Mouse (Mus musculus): ENCODE data around the gene Gna13. TPM values are rescaled to one million over a fixed set of nuclear protein-coding genes. Genes with fewer than 3 reads are reported as not detected.
A peak's percentile ranks its signal among the peaks of the same experiment; 100 is the strongest.
"Not testable (repeated sequence)": the region's sequence is repeated elsewhere in the genome, so short reads cannot be mapped to it uniquely, and the experiment has no call there.

Gna13 gene
- polyA plus RNA-seq, 1 experiment from 2014 or later = 20.5 TPM

DNA sequence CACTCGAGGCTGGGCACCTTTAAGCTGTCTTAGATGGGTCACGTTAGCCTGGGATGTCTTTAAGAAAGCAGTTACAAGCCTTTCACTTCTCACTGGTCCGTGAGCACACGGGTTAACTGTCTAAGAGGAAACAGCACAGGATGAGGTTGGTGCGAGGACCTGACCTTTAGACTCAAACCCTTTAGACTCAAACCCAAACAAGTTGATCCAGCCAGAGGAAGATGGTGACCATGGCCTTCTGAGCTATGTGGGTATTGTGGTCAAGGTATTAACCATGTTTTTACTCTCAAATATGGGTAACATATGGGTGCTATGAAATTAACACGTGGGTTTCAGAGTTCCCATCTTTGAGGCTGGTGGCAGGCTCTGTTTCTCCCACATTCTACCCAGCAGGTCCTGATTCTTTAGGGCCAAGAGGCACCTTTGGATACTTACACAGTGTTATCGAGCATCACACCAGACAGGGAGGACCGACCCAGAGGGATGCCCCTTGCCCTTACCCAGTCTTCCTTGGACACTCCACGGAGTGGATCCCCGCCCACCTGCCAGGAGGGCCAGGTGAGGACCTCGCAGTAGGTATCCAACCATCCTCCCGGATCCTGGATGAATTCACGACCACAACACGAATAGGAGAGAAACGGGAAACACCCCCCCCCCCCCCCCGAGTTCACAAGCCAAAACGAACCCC lies 31.8 kb upstream of the Gna13 start:
- Histone ChIP-seq H3K9me3 (replicated peaks; ENCODE audit: control insufficient read depth, low read length, poor library complexity, severe bottlenecking) (no peaks in the 10 kb centered on the region), H3K4me2 (ENCODE audit: low read length) (peak overlapping the region; percentile 39), H3K36me3 (ENCODE audit: control insufficient read depth, insufficient read depth, low read length) (no peaks in the 10 kb centered on the region), H3K27me3 (ENCODE audit: control insufficient read depth, insufficient read depth, low read depth, low read length) (no peaks in the 10 kb centered on the region), H3K27ac (ENCODE audit: low read length) (no peak overlapping the region), H3K4me3 (ENCODE audit: low read depth, low read length) (no peak overlapping the region), H3K4me1 (ENCODE audit: control insufficient read depth, insufficient read depth, low read length) (peaks cover 4% of the 10 kb centered on the region), H3K9ac (ENCODE audit: low read depth, low read length) (no peak overlapping the region)
- WGBS = 35% methylated on average over 17 of the region's 17 CpGs
- peak; percentile 32; the same call in 1 of the 2 replicates for ATAC-seq

DNA sequence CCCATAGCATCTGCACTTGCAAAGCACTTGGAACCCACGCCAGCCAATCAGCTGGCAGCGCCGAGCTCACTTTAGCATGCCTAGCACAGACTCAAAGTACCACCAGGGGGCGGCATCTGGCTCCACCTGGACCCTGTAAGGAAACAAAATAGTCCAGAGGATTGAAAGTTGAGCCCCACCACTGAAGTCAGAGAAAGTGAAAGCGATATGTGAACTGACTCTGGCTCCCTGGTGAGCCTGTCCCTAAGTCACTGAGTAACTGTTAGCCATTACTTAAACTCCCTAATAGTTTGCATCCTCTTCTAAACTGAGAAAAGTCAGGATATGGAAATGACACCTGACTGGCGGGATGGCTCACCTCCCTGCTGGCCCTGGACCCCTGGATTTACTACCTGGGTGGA lies 31.2 kb upstream of the Gna13 start:
- no peak overlapping the region for H3K4me3 ChIP-seq (ENCODE audit: low read depth, low read length)

DNA sequence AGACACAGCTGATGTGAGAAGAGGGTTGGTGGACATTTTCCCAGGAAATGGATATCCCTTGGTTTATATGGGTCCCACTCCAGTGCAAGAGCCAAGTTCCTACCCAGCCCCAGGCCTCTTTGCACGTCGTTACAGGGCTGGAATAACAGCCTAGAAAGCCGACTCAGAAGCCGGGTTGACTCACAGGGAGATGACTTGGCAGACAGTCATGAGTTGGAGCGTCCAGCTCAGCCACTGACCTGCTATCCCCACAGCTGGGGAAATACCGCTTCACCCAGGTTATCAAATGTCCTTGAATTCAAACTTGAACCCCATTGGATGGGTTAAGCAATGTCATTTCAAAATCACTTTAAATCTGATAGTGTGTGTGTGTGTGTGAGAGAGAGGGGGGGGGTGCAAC lies 29.9 kb upstream of the Gna13 start:
- Histone ChIP-seq H3K9me3 (replicated peaks; ENCODE audit: control insufficient read depth, low read length, poor library complexity, severe bottlenecking) (no peaks in the 10 kb centered on the region), H3K27ac (ENCODE audit: low read length) (no peak overlapping the region), H3K9ac (ENCODE audit: low read depth, low read length) (no peak overlapping the region), H3K4me3 (ENCODE audit: low read depth, low read length) (no peak overlapping the region), H3K36me3 (ENCODE audit: control insufficient read depth, insufficient read depth, low read length) (no peaks in the 10 kb centered on the region), H3K4me2 (ENCODE audit: low read length) (no peak overlapping the region), H3K27me3 (ENCODE audit: control insufficient read depth, insufficient read depth, low read depth, low read length) (no peaks in the 10 kb centered on the region), H3K4me1 (ENCODE audit: control insufficient read depth, insufficient read depth, low read length) (peaks cover 4% of the 10 kb centered on the region; the same call in 1 of the 2 replicates)
- ATAC-seq = no peak
- 83% methylated on average over 6 of the region's 6 CpGs for WGBS

More for the DNA sequence above, 31.2 kb upstream of the Gna13 start:
- Histone ChIP-seq H3K4me2 (ENCODE audit: low read length) (peak overlapping the region; percentile 39), H3K27me3 (ENCODE audit: control insufficient read depth, insufficient read depth, low read depth, low read length) (no peaks in the 10 kb centered on the region), H3K9me3 (replicated peaks; ENCODE audit: control insufficient read depth, low read length, poor library complexity, severe bottlenecking) (no peaks in the 10 kb centered on the region), H3K4me1 (ENCODE audit: control insufficient read depth, insufficient read depth, low read length) (peaks cover 4% of the 10 kb centered on the region), H3K27ac (ENCODE audit: low read length) (no peak overlapping the region), H3K36me3 (ENCODE audit: control insufficient read depth, insufficient read depth, low read length) (no peaks in the 10 kb centered on the region), H3K9ac (ENCODE audit: low read depth, low read length) (no peak overlapping the region)
- peak; percentile 82 for ATAC-seq
- 6% methylated on average over 6 of the region's 6 CpGs for WGBS

DNA sequence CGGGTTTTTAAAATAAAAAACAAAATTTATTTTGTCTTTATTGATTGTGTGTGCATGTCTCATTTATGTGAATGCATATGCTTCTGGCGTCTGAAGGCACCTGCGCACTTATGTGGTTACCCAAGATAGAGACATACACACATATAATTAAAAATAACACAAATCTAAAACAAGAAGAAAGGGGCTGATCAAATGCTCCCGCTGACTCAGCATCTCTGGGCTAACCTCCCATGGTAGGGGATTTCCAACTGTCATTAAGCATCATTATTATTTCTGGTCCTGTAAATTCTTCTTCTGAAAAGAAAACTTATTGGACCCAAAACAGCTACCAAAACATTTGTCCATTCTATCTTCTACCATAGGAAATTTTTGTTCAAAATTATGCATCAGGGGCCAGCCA lies 27.9 kb upstream of the Gna13 start:
- Histone ChIP-seq H3K9me3 (replicated peaks; ENCODE audit: control insufficient read depth, low read length, poor library complexity, severe bottlenecking) (no peaks in the 10 kb centered on the region), H3K9ac (ENCODE audit: low read depth, low read length) (no peak overlapping the region), H3K4me1 (ENCODE audit: control insufficient read depth, insufficient read depth, low read length) (peaks cover 4% of the 10 kb centered on the region; the same call in 1 of the 2 replicates), H3K27ac (ENCODE audit: low read length) (no peak overlapping the region), H3K4me3 (ENCODE audit: low read depth, low read length) (no peak overlapping the region), H3K36me3 (ENCODE audit: control insufficient read depth, insufficient read depth, low read length) (no peaks in the 10 kb centered on the region), H3K4me2 (ENCODE audit: low read length) (no peak overlapping the region), H3K27me3 (ENCODE audit: control insufficient read depth, insufficient read depth, low read depth, low read length) (no peaks in the 10 kb centered on the region)
- no peak for ATAC-seq
- 94% methylated on average over 4 of the region's 4 CpGs for WGBS

DNA sequence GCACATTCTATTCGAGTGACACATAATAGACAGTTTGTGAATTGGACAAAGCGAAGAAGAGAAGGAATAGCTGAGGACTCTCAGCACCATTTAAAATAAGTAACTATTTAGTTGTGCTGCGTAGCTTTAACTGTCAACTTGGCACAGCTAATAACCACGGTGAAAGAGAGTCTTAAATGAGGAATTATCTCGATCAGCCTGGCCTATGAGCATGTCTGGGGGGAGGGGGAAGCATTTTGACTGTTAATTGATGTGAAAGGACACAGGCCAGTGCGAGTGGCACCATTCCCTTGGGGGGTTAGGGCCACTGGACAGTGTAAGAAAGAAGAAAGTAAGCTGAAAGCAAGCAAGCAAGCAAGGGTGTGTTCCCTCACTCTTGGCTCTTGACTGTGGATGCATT lies 26.7 kb upstream of the Gna13 start:
- Histone ChIP-seq H3K4me3 (ENCODE audit: low read depth, low read length) (no peak overlapping the region), H3K9me3 (replicated peaks; ENCODE audit: control insufficient read depth, low read length, poor library complexity, severe bottlenecking) (no peaks in the 10 kb centered on the region), H3K4me1 (ENCODE audit: control insufficient read depth, insufficient read depth, low read length) (peaks cover 4% of the 10 kb centered on the region; the same call in 1 of the 2 replicates), H3K9ac (ENCODE audit: low read depth, low read length) (no peak overlapping the region), H3K27ac (ENCODE audit: low read length) (no peak overlapping the region), H3K36me3 (ENCODE audit: control insufficient read depth, insufficient read depth, low read length) (no peaks in the 10 kb centered on the region), H3K27me3 (ENCODE audit: control insufficient read depth, insufficient read depth, low read depth, low read length) (no peaks in the 10 kb centered on the region), H3K4me2 (ENCODE audit: low read length) (no peak overlapping the region)
- ATAC-seq = no peak
- 52% methylated on average over 6 of the region's 6 CpGs for WGBS

DNA sequence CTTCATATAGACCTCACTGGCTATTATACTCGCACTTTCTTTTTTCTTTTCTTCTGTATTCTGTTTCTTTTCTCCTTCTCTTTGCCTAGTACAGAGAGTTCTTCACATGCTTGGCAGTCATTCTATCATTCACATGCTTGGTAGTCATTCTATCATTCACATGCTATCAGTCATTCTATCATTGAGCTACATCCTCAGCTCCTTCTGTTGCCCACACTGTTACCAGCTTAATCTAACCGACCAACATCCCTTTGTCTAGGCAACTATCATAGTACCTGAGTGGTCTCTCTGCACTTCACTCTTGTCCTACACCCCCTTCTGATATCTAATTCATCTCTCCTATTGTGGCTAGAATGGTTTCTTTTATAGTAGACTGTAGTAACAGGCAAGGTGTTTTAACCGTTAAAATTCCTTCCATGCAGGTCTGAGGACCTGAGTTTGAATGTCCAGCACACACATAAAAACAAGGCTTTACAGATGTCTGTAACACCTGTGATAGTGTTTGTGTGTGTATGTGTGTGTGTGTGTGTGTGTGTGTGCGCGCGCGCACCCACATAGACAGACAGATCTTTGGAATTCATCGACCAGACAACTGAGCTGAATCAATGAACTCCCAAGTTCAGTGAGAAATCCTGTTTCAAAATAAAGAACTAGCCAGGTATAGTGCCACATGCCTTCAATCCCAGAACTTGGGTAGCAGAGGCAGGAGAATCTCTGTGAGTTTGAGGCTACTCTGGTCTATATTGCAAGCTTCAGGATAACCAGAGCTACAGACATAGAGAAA lies 23.3 kb upstream of the Gna13 start:
- Histone ChIP-seq H3K27me3 (ENCODE audit: control insufficient read depth, insufficient read depth, low read depth, low read length) (no peaks in the 10 kb centered on the region), H3K4me2 (ENCODE audit: low read length) (no peak overlapping the region), H3K9ac (ENCODE audit: low read depth, low read length) (no peak overlapping the region), H3K4me3 (ENCODE audit: low read depth, low read length) (no peak overlapping the region), H3K9me3 (replicated peaks; ENCODE audit: control insufficient read depth, low read length, poor library complexity, severe bottlenecking) (no peaks in the 10 kb centered on the region), H3K36me3 (ENCODE audit: control insufficient read depth, insufficient read depth, low read length) (no peaks in the 10 kb centered on the region), H3K27ac (ENCODE audit: low read length) (no peak overlapping the region), H3K4me1 (ENCODE audit: control insufficient read depth, insufficient read depth, low read length) (no peaks in the 10 kb centered on the region)
- no peak for ATAC-seq
- 96% methylated on average over 8 of the region's 8 CpGs for WGBS

DNA sequence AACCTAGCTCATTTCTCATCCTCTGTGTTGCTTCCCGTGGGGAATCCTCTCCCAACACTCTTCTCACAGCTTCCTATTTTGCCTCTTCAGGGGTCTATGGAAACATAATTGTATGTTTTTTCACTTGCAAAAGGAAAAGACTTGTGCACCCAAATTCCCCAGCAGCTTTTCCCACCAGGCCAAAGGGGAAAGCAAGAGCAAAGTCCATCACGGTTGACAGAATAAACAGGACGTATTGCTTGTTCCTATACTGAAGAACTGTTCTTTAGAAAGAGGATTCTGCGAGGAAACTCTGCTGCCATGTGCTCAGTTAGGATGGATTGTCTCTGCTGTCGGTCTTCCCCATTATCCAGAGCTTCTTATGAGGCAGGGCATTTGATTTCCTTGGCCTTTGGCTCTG lies 22.1 kb upstream of the Gna13 start:
- Histone ChIP-seq H3K27me3 (ENCODE audit: control insufficient read depth, insufficient read depth, low read depth, low read length) (no peaks in the 10 kb centered on the region), H3K36me3 (ENCODE audit: control insufficient read depth, insufficient read depth, low read length) (no peaks in the 10 kb centered on the region), H3K9me3 (replicated peaks; ENCODE audit: control insufficient read depth, low read length, poor library complexity, severe bottlenecking) (no peaks in the 10 kb centered on the region), H3K27ac (ENCODE audit: low read length) (no peak overlapping the region), H3K4me3 (ENCODE audit: low read depth, low read length) (no peak overlapping the region), H3K9ac (ENCODE audit: low read depth, low read length) (no peak overlapping the region), H3K4me2 (ENCODE audit: low read length) (no peak overlapping the region), H3K4me1 (ENCODE audit: control insufficient read depth, insufficient read depth, low read length) (no peaks in the 10 kb centered on the region)
- ATAC-seq = no peak
- WGBS = 81% methylated on average over 5 of the region's 5 CpGs

DNA sequence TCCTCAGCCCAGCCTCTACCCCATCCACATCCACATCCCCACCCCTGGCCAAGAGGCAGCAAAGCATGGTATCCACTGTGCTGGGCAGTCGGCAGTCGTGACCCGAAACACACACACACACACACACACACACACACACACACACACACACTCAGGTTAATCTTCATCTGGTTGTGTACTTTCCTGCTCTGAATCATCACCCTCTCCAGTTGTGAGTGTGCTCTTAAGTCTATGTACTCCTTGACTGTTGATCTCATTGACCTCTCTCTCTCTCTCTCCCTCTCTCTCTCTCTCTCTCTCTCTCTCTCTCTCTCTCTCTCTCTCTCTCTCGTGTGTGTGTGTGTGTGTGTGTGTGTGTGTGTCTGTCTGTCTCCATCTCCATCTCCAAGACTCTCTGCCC lies 20.0 kb upstream of the Gna13 start:
- not testable (repeated sequence) for H3K4me1 ChIP-seq (ENCODE audit: control insufficient read depth, insufficient read depth, low read length); H3K27me3 ChIP-seq (ENCODE audit: control insufficient read depth, insufficient read depth, low read depth, low read length); H3K27ac ChIP-seq (ENCODE audit: low read length); ATAC-seq; H3K9ac ChIP-seq (ENCODE audit: low read depth, low read length); H3K4me3 ChIP-seq (ENCODE audit: low read depth, low read length); H3K9me3 ChIP-seq (replicated peaks; ENCODE audit: control insufficient read depth, low read length, poor library complexity, severe bottlenecking); H3K4me2 ChIP-seq (ENCODE audit: low read length); H3K36me3 ChIP-seq (ENCODE audit: control insufficient read depth, insufficient read depth, low read length)
- 100% methylated on average over 3 of the region's 4 CpGs for WGBS

DNA sequence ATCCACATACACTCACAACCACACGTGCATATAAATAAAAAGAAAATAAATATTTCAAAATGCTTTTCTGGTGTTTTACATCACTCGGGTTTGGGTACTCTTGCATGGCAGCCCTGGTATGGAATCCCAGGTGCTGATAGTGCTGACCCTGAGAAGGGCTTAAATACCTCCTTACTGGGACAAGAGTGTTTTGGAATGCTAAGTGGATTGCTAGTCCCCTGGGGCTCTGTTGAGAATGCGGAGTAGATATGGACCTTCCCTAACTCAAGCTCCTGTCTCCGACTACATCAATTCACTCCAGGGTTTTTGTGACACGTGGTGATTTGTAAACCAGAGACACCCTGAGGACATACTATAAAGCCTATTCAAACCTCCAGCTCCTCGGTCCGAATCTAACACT lies 19.1 kb upstream of the Gna13 start:
- H3K4me3 ChIP-seq (ENCODE audit: low read depth, low read length) = no peak overlapping the region
- no peaks in the 10 kb centered on the region for H3K4me1 ChIP-seq (ENCODE audit: control insufficient read depth, insufficient read depth, low read length)
- ATAC-seq = no peak
- H3K27me3 ChIP-seq (ENCODE audit: control insufficient read depth, insufficient read depth, low read depth, low read length) = no peaks in the 10 kb centered on the region
- H3K36me3 ChIP-seq (ENCODE audit: control insufficient read depth, insufficient read depth, low read length) = no peaks in the 10 kb centered on the region
- H3K9me3 ChIP-seq (replicated peaks; ENCODE audit: control insufficient read depth, low read length, poor library complexity, severe bottlenecking) = no peaks in the 10 kb centered on the region
- no peak overlapping the region for H3K4me2 ChIP-seq (ENCODE audit: low read length)
- WGBS = 32% methylated on average over 7 of the region's 7 CpGs
- H3K27ac ChIP-seq (ENCODE audit: low read length) = no peak overlapping the region
- no peak overlapping the region for H3K9ac ChIP-seq (ENCODE audit: low read depth, low read length)

All from midbrain, embryonic 16.5 days (tissue).